Mouse (Mus musculus): ENCODE results near the gene Icmt.

Icmt gene

DNA sequence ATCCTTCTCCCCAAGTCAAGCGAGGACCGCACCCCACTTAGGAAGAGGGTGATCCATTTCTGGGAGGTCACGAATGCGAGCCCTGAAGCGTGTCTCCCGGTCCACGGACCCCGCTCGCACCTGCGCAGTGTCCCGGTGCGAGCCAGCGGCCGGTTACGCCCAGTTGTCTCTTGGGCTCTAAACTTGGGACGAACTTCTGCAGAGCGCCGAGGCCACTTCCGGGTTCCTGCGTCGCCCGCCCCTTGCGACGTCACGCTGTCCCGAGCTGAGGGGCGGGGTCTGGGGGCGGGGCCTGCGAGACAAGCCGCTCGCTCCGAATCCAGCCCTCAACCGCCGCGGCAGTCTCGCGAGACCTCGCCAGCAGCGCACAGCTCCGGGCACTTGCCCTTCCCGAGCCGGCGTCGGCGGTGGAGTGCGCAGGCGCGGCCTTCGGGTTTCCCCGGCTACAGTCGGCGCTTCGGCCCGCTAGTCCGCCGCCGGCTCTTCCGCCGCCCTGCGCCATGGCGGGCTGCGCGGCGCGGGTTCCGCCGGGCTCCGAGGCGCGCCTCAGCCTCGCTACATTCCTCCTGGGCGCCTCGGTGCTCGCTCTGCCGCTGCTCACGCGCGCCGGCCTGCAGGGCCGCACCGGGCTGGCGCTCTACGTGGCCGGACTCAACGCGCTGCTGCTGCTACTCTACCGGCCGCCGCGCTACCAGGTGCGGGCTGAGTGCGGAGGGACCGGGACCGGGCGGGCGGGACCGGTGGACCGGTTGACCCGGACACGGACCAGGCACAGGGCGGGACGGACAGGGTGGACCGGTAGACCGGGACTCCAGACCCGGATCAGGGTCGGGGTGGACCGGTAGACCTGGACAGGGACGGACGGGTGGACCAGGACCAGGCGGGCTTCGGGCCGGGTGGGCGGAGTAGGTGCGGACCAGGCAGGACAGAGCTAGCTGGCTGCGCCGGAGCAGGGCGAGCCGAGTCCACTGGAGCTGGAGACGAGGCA, at the start of gene Icmt:
Gene Icmt (plus strand): TSS at position 354 of the 988 bp plus-strand sequence.
- DNase-seq (ENCODE audit: low read depth): peak; percentile 99

DNA sequence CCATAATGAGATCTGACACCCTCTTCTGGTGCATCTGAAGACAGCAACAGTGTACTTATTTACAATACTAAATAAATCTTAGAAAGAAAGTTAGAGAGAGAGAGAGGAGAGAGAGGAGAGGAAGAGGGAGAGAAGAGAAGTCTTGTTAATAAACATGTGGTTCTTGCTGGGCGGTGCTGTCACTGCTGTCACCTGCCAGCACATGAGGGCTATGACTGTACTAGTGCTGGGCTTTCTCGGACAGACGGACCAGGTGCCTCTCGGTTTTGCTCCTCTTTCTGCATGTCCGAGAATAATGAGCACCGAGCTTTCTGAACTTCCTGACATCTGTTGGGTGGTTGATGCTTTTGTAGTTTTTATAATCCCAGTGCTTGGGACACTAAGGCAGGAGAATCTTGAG, 46.4 kb upstream of the Icmt start:
- no peak for DNase-seq (ENCODE audit: low read depth)

- DNase-seq (ENCODE audit: low read depth): peak; percentile 41
Observed at GRCm38 (mm10) chr4:152253183-152253759, 43.8 kb upstream of the Icmt start.

GRCm38 (mm10) chr4:152257070-152257469, 40.0 kb upstream of the Icmt start:
- DNase-seq (ENCODE audit: low read depth): peak; percentile 20

GRCm38 (mm10) chr4:152260451-152260850, 36.6 kb upstream of the Icmt start:
- DNase-seq (ENCODE audit: low read depth): peak; percentile 86

DNA sequence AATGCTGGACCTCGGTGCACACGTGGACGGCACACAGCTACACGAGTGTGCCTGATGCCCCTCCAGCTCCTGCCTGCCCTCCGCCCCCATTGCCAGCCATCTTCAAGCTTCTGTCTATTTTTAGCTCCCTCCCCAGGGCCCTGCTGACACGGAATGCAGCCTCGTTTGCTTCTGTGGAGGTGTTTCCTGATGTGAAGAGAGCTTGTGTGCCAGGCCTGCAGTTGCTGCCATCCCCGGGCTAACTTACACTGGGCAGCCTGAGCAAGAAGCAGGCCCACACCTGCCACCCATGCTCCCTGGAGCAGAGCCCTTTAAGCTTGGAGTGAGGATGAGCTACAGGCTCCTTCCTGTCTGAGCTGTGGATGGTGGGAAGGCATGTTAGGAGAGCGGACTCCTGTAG, 34.8 kb upstream of the Icmt start:
- DNase-seq (ENCODE audit: low read depth): no peak

- no peak for DNase-seq (ENCODE audit: low read depth)
Observed at GRCm38 (mm10) chr4:152263089-152263488, 33.9 kb upstream of the Icmt start.

DNA sequence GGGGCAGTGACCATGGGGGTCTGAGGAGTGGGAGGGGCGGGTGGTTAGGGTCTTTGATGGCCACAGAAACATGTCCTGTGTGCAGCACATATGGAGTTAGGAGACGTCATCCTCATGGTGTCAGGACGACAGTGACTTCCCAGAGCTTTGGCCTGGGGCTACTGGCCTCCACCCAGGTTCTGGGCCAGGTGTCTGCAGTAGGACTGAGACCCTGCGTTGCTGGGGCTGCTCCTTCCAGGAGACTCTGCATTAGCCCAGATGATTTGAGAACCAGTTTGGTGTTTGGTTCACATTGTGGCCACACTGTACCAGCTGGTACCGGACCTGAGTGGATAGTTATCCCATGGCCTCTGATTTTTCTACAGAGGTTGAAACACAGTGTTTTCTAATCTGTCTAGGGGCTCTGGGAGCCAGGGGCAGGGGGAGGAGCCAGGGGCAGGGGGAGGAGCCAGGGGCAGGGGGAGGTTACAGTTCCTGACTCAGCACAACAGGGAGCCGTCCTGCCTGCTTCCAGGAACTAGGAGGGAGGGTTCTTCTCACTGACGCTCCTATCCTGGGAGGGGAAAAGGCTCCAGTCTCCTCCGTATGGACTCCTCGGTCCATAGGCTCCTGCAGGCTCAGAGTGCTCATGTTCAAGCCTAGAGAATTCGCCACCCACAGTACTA, 33.4 kb upstream of the Icmt start:
- no peak for DNase-seq (ENCODE audit: low read depth)

DNA sequence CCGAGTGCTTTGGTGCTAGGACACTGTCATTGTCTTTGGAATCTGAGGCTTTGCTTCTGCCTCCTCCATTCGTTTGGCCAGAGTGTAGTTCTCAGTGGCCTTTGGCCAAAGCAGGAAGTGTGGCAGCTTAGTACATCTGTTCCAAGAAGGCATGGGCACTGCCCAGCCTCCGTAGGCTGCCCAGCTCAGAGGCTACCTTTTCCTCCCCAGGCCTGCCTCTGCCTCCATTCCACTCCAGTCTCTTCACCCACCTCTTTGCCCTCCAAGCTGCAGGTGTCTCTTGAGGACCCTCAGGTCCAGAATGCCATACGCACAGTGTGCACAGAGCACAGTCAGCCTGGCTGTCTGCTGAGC, 32.9 kb upstream of the Icmt start:
- DNase-seq (ENCODE audit: low read depth): no peak

- peak; percentile 51 for DNase-seq (ENCODE audit: low read depth)
Observed at GRCm38 (mm10) chr4:152264867-152265568, 32.0 kb upstream of the Icmt start.

DNA sequence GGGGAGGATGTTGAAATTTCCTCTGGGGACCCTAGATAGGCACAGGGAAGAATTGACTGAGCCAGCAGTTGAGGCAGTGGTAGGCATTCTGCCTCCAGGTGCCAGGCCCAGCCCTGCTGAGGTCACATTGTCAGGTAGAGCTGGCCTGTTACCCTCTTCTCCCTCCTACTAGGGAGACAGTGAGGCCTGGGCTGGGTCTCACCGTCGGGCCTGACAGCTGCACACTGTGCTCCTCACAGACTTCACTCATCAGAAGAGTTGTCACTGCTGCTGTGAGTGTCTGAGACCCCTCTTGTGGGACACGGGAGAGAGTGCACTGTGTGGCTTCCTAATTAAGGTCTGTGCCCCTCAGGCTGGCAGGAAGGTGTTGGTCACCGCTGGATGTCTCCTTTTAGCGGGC, 31.2 kb upstream of the Icmt start:
- DNase-seq (ENCODE audit: low read depth): no peak

DNA sequence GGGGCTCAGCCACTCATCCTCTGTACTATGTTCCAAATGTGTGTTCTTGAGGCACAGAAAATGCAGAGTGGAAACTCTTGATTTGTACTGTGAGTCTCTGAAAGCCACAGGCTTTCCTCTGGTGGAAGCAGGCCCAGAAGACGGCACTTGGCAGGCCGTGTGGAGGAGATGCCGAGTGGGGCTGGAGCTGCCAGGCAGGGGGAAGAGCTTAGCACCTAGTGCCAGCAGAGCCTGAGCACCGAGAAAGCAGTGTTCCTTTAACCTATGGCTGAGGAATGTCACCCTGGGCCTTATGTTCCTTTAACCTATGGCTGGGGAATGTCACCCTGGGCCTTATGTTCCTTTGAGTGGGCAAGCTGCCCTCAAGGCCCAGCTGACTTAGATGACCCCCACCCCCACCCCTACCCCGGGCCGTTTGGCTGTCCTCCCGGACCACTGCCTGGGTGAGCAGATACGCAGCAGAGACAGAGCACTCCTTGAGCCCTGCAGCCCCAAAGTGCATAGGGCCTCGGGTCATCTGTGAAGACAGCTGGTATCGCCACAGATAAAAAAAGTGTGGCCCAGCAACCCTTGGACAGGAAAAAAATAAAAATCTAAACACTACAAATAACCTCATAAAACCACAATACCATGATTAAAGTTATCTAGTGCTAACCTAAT, 30.7 kb upstream of the Icmt start:
- no peak for DNase-seq (ENCODE audit: low read depth)

DNA sequence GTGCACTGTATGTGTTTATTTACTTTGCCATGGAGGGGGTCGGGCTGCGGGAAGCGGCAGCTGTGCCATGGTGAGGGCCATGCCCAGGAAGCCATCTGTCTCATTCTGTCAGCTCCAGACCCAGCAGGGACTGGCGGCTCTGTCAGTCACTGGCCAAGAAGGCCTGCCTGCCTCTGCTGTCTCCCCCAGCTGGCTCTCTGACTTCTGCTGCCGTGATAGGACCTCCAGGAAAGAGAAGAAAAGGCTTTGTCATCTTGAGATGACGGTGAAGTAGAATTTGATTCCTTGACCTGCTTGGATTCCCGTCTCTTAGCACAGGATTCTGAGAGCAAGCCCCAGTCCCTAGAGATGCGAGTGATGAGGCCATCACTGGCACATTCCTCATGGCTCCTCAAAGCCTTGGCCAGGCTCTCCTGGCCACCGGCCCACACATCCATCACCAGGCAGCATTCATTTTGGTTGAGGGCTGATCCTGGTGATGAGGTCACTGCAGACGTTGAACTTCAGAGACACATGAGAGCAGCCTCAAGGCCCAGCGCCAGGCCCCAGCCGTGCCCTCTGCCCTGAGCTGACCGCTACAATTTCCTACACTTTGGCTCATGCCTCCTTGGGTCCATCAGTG, 29.2 kb upstream of the Icmt start:
- no peak for DNase-seq (ENCODE audit: low read depth)

- DNase-seq (ENCODE audit: low read depth): no peak
Observed at GRCm38 (mm10) chr4:152269967-152270366, 27.1 kb upstream of the Icmt start.

DNA sequence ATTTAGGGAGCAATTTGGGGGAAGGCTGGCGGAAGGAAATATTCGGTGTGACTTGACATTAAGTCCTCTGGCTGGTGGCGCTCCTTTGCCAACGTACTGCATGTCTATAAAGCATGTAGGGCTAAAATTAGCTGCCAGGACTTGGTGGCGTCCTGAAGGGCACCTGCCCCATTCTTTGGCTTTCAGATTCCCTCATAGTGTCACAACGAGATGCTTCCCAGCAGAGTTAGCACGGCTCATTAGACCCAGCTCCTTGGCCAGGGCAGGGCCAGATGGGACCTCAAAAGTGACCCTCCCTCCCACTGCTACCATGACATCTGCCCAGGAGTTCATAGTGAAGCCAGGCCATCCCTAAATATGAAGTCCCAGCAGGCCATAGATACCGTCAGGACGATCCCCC, 26.4 kb upstream of the Icmt start:
- no peak for DNase-seq (ENCODE audit: low read depth)

GRCm38 (mm10) chr4:152271334-152271733, 25.7 kb upstream of the Icmt start:
- no peak for DNase-seq (ENCODE audit: low read depth)

DNA sequence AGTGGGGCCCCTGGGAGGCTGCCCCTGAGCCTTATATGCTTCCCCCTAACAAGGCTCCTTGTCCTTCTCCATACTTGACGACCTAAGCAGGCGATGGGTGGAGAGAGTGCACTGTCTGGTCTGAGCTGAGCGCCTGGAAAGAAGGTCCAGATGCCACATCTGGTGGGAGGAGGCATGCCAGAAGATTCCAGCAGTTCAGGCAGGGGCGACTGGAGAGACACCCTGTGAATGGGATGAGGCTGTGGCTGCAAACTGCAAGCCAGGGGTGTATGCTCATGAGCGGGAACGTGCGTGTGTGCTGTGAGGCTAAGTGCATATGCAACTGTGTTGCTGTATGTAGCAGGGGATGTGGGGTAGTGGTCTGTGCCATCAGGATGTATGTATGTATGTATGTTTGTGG, 25.0 kb upstream of the Icmt start:
- no peak for DNase-seq (ENCODE audit: low read depth)

GRCm38 (mm10) chr4:152272449-152273049, 24.5 kb upstream of the Icmt start:
- DNase-seq (ENCODE audit: low read depth): no peak

DNA sequence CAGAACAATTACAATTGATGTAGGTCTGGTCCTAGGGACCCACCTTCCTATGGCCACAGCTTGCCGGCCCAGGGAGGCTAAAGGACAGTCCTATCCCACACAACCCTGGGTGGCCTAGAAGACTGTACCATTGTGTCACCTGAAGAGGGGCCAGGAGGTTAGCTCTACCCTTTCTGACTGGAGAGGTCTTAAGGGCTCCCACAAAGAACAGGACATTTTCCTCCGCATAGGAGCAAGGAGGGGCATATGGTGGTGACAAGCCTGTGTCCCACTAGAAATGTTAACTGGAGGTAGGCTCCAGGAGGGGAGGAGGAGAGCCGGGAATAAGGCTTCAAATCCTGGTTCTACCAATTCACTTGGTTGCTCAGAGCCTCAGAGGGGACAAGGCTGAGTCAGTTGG, 23.8 kb upstream of the Icmt start:
- DNase-seq (ENCODE audit: low read depth): no peak

- no peak for DNase-seq (ENCODE audit: low read depth)
Observed at GRCm38 (mm10) chr4:152273621-152274236, 23.3 kb upstream of the Icmt start, which contains the start of gene Gpr153. Gpr153 (plus strand) TSS chr4:152274232.
